16 mouse cellular contexts compared by ENCODE assay signal in the genomic region with DNA sequence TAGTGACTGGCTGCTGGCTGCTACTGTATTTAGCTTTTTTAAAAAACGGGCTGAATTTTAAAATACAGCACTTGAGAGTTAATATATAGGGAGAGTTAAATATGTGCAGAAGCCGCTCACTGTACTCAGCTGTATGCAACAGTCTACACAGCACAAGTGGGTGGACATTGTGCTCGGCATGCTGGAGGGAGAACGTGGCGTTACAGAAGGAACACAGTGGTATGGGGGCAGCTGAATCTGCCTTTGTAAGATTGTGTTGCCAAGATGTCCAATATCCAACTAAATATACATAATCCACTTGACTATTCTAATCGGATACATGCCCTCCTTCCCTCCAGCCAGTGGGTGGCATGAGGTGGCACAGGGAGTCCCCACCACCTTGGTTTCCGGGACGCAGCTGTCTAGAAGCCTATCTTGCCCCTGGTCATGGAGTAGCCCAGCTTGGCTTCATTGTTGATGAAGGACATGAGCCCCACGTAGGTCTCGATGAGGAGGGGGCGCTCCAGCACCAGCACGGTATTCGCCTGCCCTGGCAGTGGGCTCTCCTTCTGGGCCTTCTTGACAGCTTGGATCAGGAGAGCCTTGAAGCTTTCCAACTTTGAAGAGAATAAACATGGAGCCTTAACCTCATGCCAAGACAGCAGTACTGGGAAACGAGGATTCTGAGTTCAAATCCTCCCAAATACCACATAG. TPM values are rescaled to one million over a fixed set of nuclear protein-coding genes. Genes with fewer than 3 reads are reported as not detected.
A peak's percentile ranks its signal among the peaks of the same experiment; 100 is the strongest.
DNase-seq lines count a peak whose midpoint lies in the region; ATAC-seq and TF ChIP-seq lines count a peak whose summit lies in the region.
"Had no signal": no experiment of that assay in that cellular context is flagged by ENCODE, and none has a peak within 500 bp of the region (broad histone marks: within the 10 kb centered on the region; RNA-seq: fewer than 3 reads in every experiment).

No protein-coding gene starts in this region.

- ATAC-seq in liver, embryonic 13.5 days (ENCODE audit: low read depth): no peak
- ATAC-seq in liver, postnatal 0 days: no peak

- H3K9me3 ChIP-seq in liver, embryonic 13.5 days (replicated peaks): no peaks in the 10 kb centered on the region
- H3K9me3 ChIP-seq in liver, postnatal 0 days (ENCODE audit: low read length): no peaks in the 10 kb centered on the region
- H3K9me3 ChIP-seq: embryonic facial prominence, embryonic 15.5 days; forebrain, embryonic 10.5 days; G1E; heart, embryonic 10.5 days; hindbrain, embryonic 12.5 days had no signal

- H3K4me1 ChIP-seq in liver, embryonic 13.5 days (replicated peaks): peaks cover 49% of the 10 kb centered on the region
- H3K4me1 ChIP-seq in liver, postnatal 0 days (ENCODE audit: insufficient read depth): peaks cover 20% of the 10 kb centered on the region

- peak overlapping the region; percentile 56; the same call in 1 of the 2 replicates for H3K27ac ChIP-seq in layer of hippocampus, adult 2 months
- H3K27ac ChIP-seq in liver, embryonic 13.5 days: no peak overlapping the region
- no peak overlapping the region for H3K27ac ChIP-seq in liver, postnatal 0 days (ENCODE audit: low read depth)
- H3K27ac ChIP-seq: embryonic facial prominence, embryonic 15.5 days; forebrain, embryonic 10.5 days; heart, embryonic 10.5 days; hindbrain, embryonic 12.5 days had no signal

- no peak for TF ChIP-seq CTCF in layer of hippocampus, adult 2 months (conservative IDR thresholded peaks at IDR 0.05)
- no peak for TF ChIP-seq CTCF in liver, postnatal 0 days (IDR thresholded peaks at IDR 0.05; ENCODE audit: low read depth)

- H3K36me3 ChIP-seq in liver, embryonic 13.5 days: peaks cover 56% of the 10 kb centered on the region
- H3K36me3 ChIP-seq in liver, postnatal 0 days (replicated peaks; ENCODE audit: insufficient read depth, low read length): peaks cover 37% of the 10 kb centered on the region
- no peaks in the 10 kb centered on the region for H3K36me3 ChIP-seq in myocyte (ENCODE audit: control insufficient read depth, insufficient read depth)

- no peak overlapping the region for H3K9ac ChIP-seq in liver, embryonic 13.5 days
- H3K9ac ChIP-seq in liver, postnatal 0 days (replicated peaks): no peak overlapping the region
- H3K9ac ChIP-seq: embryonic facial prominence, embryonic 15.5 days; hindbrain, embryonic 12.5 days had no signal

- 91% methylated on average over 14 of the region's 14 CpGs for WGBS in liver, embryonic 13.5 days (ENCODE audit: insufficient replicate concordance)
- WGBS in liver, postnatal 0 days (ENCODE audit: insufficient replicate concordance): 88% methylated on average over 14 of the region's 14 CpGs

- H3K4me3 ChIP-seq in layer of hippocampus, adult 2 months: no peak overlapping the region
- H3K4me3 ChIP-seq in liver, embryonic 13.5 days (replicated peaks): no peak overlapping the region
- H3K4me3 ChIP-seq in liver, postnatal 0 days (ENCODE audit: low read depth, low read length): no peak overlapping the region
- H3K4me3 ChIP-seq in myocyte: no peak overlapping the region
- H3K4me3 ChIP-seq: heart, embryonic 10.5 days had no signal

- H3K79me2 ChIP-seq in myocyte (ENCODE audit: control insufficient read depth, insufficient read depth): no peaks in the 10 kb centered on the region

- peak overlapping the region; percentile 89; the same call in 1 of the 2 replicates for H3K4me2 ChIP-seq in liver, embryonic 13.5 days
- no peak overlapping the region for H3K4me2 ChIP-seq in liver, postnatal 0 days (ENCODE audit: low read depth, low read length)
- H3K4me2 ChIP-seq in myocyte (ENCODE audit: low read depth): no peak overlapping the region
- H3K4me2 ChIP-seq: embryonic facial prominence, embryonic 15.5 days had no signal

- DNase-seq in cerebellum, adult 11-12 months: peak; percentile 49
- no peak for DNase-seq in cerebellum, adult 11 months
- DNase-seq in layer of hippocampus, adult 2 months (ENCODE audit: low spot score in 2 of 2): no peak
- no peak for DNase-seq in layer of hippocampus, postnatal 36 days
- no peak for DNase-seq in liver, embryonic 13.5 days
- DNase-seq in liver, postnatal 0 days: no peak

- no peak overlapping the region for H3ac ChIP-seq in myocyte (ENCODE audit: control insufficient read depth, insufficient read length)

- no peaks in the 10 kb centered on the region for H3K27me3 ChIP-seq in liver, embryonic 13.5 days
- no peaks in the 10 kb centered on the region for H3K27me3 ChIP-seq in liver, postnatal 0 days (ENCODE audit: insufficient read depth, low read length)
- no peaks in the 10 kb centered on the region for H3K27me3 ChIP-seq in myocyte (ENCODE audit: control insufficient read depth, insufficient read depth, insufficient read length)
- H3K27me3 ChIP-seq: embryonic facial prominence, embryonic 15.5 days; hindbrain, embryonic 12.5 days had no signal

- no peak for TF ChIP-seq EP300 in liver, postnatal 0 days (IDR thresholded peaks at IDR 0.05; ENCODE audit: low read depth)

- TF ChIP-seq POLR2A in myocyte (IDR thresholded peaks at IDR 0.05; ENCODE audit: insufficient read length, low read depth): no peak

TF ChIP-seq in myocyte, 11 proteins besides CTCF, POLR2A, EP300 and RAD21:
- TF ChIP-seq USF1 (IDR thresholded peaks at IDR 0.05; ENCODE audit: low read depth) (no peak), MAX (IDR thresholded peaks at IDR 0.05; ENCODE audit: low read depth) (no peak), CEBPB (IDR thresholded peaks at IDR 0.05; ENCODE audit: insufficient read depth, poor library complexity, severe bottlenecking) (no peak), MYOD1 (IDR thresholded peaks at IDR 0.05; ENCODE audit: control insufficient read depth in 1 of 3, insufficient read length in 2 of 3, low read depth in 2 of 3) (no peak), POLR2AphosphoS2 (IDR thresholded peaks at IDR 0.05; ENCODE audit: insufficient read length, low read depth) (peak; percentile 32), TCF12 (IDR thresholded peaks at IDR 0.05; ENCODE audit: insufficient read depth, poor library complexity, severe bottlenecking) (no peak)

RNA-seq across cellular contexts. Expression of a gene that starts 2.4 kb away (rescaled TPM):
- 100 to 1,000 TPM; 171 to 177 TPM for total RNA-seq in layer of hippocampus, adult 2 months (2021)
- 100 to 1,000 TPM; 161 to 177 TPM for total RNA-seq in layer of hippocampus, postnatal 36 days (2021)
- 138 and 145 TPM in 2 replicates for polyA plus RNA-seq in liver, embryonic 13.5 days (2015; fragmentation: Nextera tagmentation; extraction: Ambion mirVana)
- polyA plus RNA-seq in liver, postnatal 0 days (2015; fragmentation: Nextera tagmentation; extraction: Ambion mirVana): 74.4 and 83.4 TPM in 2 replicates
- 96.8 TPM for polyA plus RNA-seq in myocyte (2012; fragmentation: generic; extraction: Trizol)

RNA-seq across cellular contexts. Expression of a gene that starts 12.4 kb away (rescaled TPM):
- 1 to 10 TPM; 3.9 to 5.5 TPM for total RNA-seq in layer of hippocampus, adult 2 months (2021)
- total RNA-seq in layer of hippocampus, postnatal 36 days (2021): 1 to 10 TPM; 5.1 to 5.2 TPM
- polyA plus RNA-seq in liver, embryonic 13.5 days (2015; fragmentation: Nextera tagmentation; extraction: Ambion mirVana): 1.5 and 1.6 TPM in 2 replicates
- 0.67 and 0.89 TPM in 2 replicates for polyA plus RNA-seq in liver, postnatal 0 days (2015; fragmentation: Nextera tagmentation; extraction: Ambion mirVana)
- polyA plus RNA-seq in myocyte (2012; fragmentation: generic; extraction: Trizol): not detected
- polyA plus RNA-seq: CD4-positive, CD25-positive, alpha-beta regulatory T cell, adult 4 months had no signal

RNA-seq across cellular contexts. Expression of a gene that starts 15.9 kb away (rescaled TPM):
- total RNA-seq in layer of hippocampus, adult 2 months (2021): 10 to 100 TPM; 32.4 to 33.3 TPM
- 10 to 100 TPM; 33.8 to 36.0 TPM for total RNA-seq in layer of hippocampus, postnatal 36 days (2021)
- polyA plus RNA-seq in liver, embryonic 13.5 days (2015; fragmentation: Nextera tagmentation; extraction: Ambion mirVana): 26.9 and 29.9 TPM in 2 replicates
- 12.4 and 14.1 TPM in 2 replicates for polyA plus RNA-seq in liver, postnatal 0 days (2015; fragmentation: Nextera tagmentation; extraction: Ambion mirVana)
- polyA plus RNA-seq in myocyte (2012; fragmentation: generic; extraction: Trizol): 23.8 TPM

RNA-seq across cellular contexts. Expression of a gene that starts 18.1 kb away (rescaled TPM):
- 1 to 10 TPM; 3.3 to 3.6 TPM for total RNA-seq in layer of hippocampus, adult 2 months (2021)
- total RNA-seq in layer of hippocampus, postnatal 36 days (2021): 1 to 10 TPM; 1.6 to 3.1 TPM
- polyA plus RNA-seq in liver, embryonic 13.5 days (2015; fragmentation: Nextera tagmentation; extraction: Ambion mirVana): 0.17 TPM in 1 of 2 replicates, not detected in the other
- polyA plus RNA-seq in liver, postnatal 0 days (2015; fragmentation: Nextera tagmentation; extraction: Ambion mirVana): not detected in 2 replicates
- polyA plus RNA-seq in myocyte (2012; fragmentation: generic; extraction: Trizol): not detected
- total RNA-seq: adrenal gland, postnatal 36 days; gastrocnemius, postnatal 10 days; heart, postnatal 4 days had no signal
- polyA plus RNA-seq: CD4-positive, CD25-positive, alpha-beta regulatory T cell, adult 4 months; G1E had no signal
